Mouse (Mus musculus) CH12.LX (cell line): ENCODE measurements around the gene Phb. TPM values are rescaled to one million over a fixed set of nuclear protein-coding genes. Genes with fewer than 3 reads are reported as not detected.

Experiments used
- DNase-seq: peaks from one replicate; pipeline ENCODE4 v3.0.0-alpha.2; 2013; ENCODE audit errors: extremely low read depth
- H3K27ac ChIP-seq: 2 replicates; pipeline ENCODE4 v1.5.1; 2012; ENCODE audit warnings: low read depth, mild to moderate bottlenecking, control low read depth, moderate library complexity; ENCODE audit not compliant: insufficient read depth
- H3K27me3 ChIP-seq: replicated peaks from 2 replicates; pipeline ENCODE3; 2012; ENCODE audit warnings: inconsistent platforms
- H3K36me3 ChIP-seq, 2 experiments: replicated peaks in 1 of 2; 2 replicates each; pipeline versions ENCODE3 to v1.6.1; 2012; ENCODE audit warnings: inconsistent platforms in 1 of 2, low read length in 1 of 2, mild to moderate bottlenecking in 1 of 2, mixed read lengths in 1 of 2, moderate library complexity in 1 of 2; ENCODE audit not compliant: control insufficient read depth in 1 of 2, insufficient read depth in 1 of 2
- H3K4me1 ChIP-seq, 2 experiments: 2 replicates each; pipeline ENCODE4 v1.6.1; 2012; ENCODE audit warnings: inconsistent platforms in 1 of 2, moderate library complexity in 1 of 2; ENCODE audit not compliant: insufficient read depth in 2 of 2, control insufficient read depth in 1 of 2
- H3K4me2 ChIP-seq: 2 replicates; pipeline ENCODE4 v1.6.1; 2012; ENCODE audit warnings: low read depth, mild to moderate bottlenecking, control low read depth; ENCODE audit not compliant: poor library complexity, insufficient read depth, severe bottlenecking
- H3K4me3 ChIP-seq, 3 experiments: fragments of 150-350 bp in 1 of 3; sonication (generic) in 1 of 3; replicated peaks in 1 of 3; 2 replicates each; pipeline versions ENCODE3 to v1.5.1; 2011 to 2012; ENCODE audit warnings: low read depth in 2 of 3, low read length in 2 of 3, mild to moderate bottlenecking in 2 of 3, moderate library complexity in 2 of 3, control low read depth in 1 of 3, improper control_type of control experiment in 1 of 3, inconsistent platforms in 1 of 3, mixed read lengths in 1 of 3; ENCODE audit not compliant: poor library complexity in 1 of 3
- H3K79me2 ChIP-seq: replicated peaks from 2 replicates; pipeline ENCODE4 v1.6.1; 2012; ENCODE audit warnings: mild to moderate bottlenecking, moderate library complexity; ENCODE audit not compliant: control insufficient read depth, poor library complexity, insufficient read depth, severe bottlenecking; ENCODE audit errors: extremely low read depth
- H3K9ac ChIP-seq: 2 replicates; pipeline ENCODE4 v1.6.1; 2012; ENCODE audit warnings: low read depth, mild to moderate bottlenecking, control low read depth, moderate library complexity; ENCODE audit not compliant: insufficient read depth
- H3K9me3 ChIP-seq: replicated peaks from 2 replicates; pipeline ENCODE3; 2012; ENCODE audit warnings: low read length, inconsistent platforms, mixed read lengths
- BHLHE40 ChIP-seq: IDR thresholded peaks from 2 replicates; pipeline ENCODE4 v1.6.1; 2011; ENCODE audit warnings: mild to moderate bottlenecking, low read depth, low read length, improper control_type of control experiment
- CHD2 ChIP-seq: IDR thresholded peaks from 2 replicates; pipeline ENCODE4 v1.6.1; 2011; ENCODE audit warnings: low read length, improper control_type of control experiment
- CTCF ChIP-seq, 2 experiments: IDR thresholded peaks in 1 of 2; conservative IDR thresholded peaks in 1 of 2; 2 replicates each; pipeline ENCODE4 v1.5.1; 2011 to 2012; ENCODE audit warnings: low read depth in 2 of 2, low read length in 2 of 2, improper control_type of control experiment in 1 of 2, inconsistent platforms in 1 of 2, mild to moderate bottlenecking in 1 of 2, moderate library complexity in 1 of 2
- E2F4 ChIP-seq: IDR thresholded peaks from 2 replicates; pipeline ENCODE4 v1.6.1; 2011; ENCODE audit warnings: low read depth, low read length, improper control_type of control experiment; ENCODE audit not compliant: insufficient replicate concordance
- ELF1 ChIP-seq: IDR thresholded peaks from 2 replicates; pipeline ENCODE4 v1.6.1; 2014; ENCODE audit warnings: low read depth, mild to moderate bottlenecking, inconsistent platforms, low read length, improper control_type of control experiment
- ETS1 ChIP-seq: conservative IDR thresholded peaks from 2 replicates; pipeline ENCODE4 v1.6.1; 2012; ENCODE audit warnings: low read depth, mild to moderate bottlenecking, inconsistent platforms, low read length, improper control_type of control experiment, moderate library complexity
- HCFC1 ChIP-seq: IDR thresholded peaks from 2 replicates; pipeline ENCODE4 v1.6.1; 2012; ENCODE audit warnings: low read depth, mild to moderate bottlenecking, inconsistent platforms, low read length, improper control_type of control experiment
- IRF4 ChIP-seq: IDR thresholded peaks from 2 replicates; pipeline ENCODE4 v1.6.1; 2014; ENCODE audit warnings: low read depth, mild to moderate bottlenecking, inconsistent platforms, low read length, improper control_type of control experiment
- JUN ChIP-seq: IDR thresholded peaks from 2 replicates; pipeline ENCODE4 v1.6.1; 2011; ENCODE audit warnings: low read depth, mild to moderate bottlenecking, low read length, improper control_type of control experiment, moderate library complexity; ENCODE audit not compliant: insufficient read depth
- JUND ChIP-seq: conservative IDR thresholded peaks from 2 replicates; pipeline ENCODE4 v1.6.1; 2011; ENCODE audit warnings: low read depth, low read length, improper control_type of control experiment
- KAT2A ChIP-seq: IDR thresholded peaks from 2 replicates; pipeline ENCODE4 v1.6.1; 2012; ENCODE audit warnings: low read length, improper control_type of control experiment, inconsistent platforms; ENCODE audit not compliant: insufficient replicate concordance
- MAX ChIP-seq: IDR thresholded peaks from 2 replicates; pipeline ENCODE4 v1.6.1; 2011; ENCODE audit warnings: low read length, improper control_type of control experiment
- PAX5 ChIP-seq: IDR thresholded peaks from 2 replicates; pipeline ENCODE4 v1.6.1; 2012; ENCODE audit warnings: low read length, inconsistent platforms, mixed read lengths
- SIN3A ChIP-seq: IDR thresholded peaks from 2 replicates; pipeline ENCODE4 v1.6.1; 2012; ENCODE audit warnings: low read length, improper control_type of control experiment, inconsistent platforms
- SMC3 ChIP-seq: IDR thresholded peaks from 2 replicates; pipeline ENCODE4 v1.6.1; 2011; ENCODE audit warnings: low read depth, low read length, improper control_type of control experiment
- TCF12 ChIP-seq: IDR thresholded peaks from 2 replicates; pipeline ENCODE4 v1.6.1; 2014; ENCODE audit warnings: low read depth, mild to moderate bottlenecking, inconsistent platforms, low read length, improper control_type of control experiment
- UBTF ChIP-seq: IDR thresholded peaks from 2 replicates; pipeline ENCODE4 v1.6.1; 2012; ENCODE audit warnings: low read depth, mild to moderate bottlenecking, inconsistent platforms, low read length, improper control_type of control experiment, moderate library complexity
- USF1 ChIP-seq: IDR thresholded peaks from 2 replicates; pipeline ENCODE4 v1.6.1; 2014; ENCODE audit warnings: low read depth, mild to moderate bottlenecking, inconsistent platforms, low read length, improper control_type of control experiment
- USF2 ChIP-seq: conservative IDR thresholded peaks from 2 replicates; pipeline ENCODE4 v1.6.1; 2011; ENCODE audit warnings: low read depth, low read length, improper control_type of control experiment
- ZKSCAN1 ChIP-seq: IDR thresholded peaks from 2 replicates; pipeline ENCODE4 v1.6.1; 2012; ENCODE audit warnings: low read depth, inconsistent platforms, low read length, improper control_type of control experiment, borderline replicate concordance
- ZNF384 ChIP-seq: IDR thresholded peaks from 2 replicates; pipeline ENCODE4 v1.6.1; 2012; ENCODE audit warnings: low read depth, low read length, improper control_type of control experiment, inconsistent platforms
- dilution Hi-C: fragments of 300-500 bp; cut with MboI; formaldehyde crosslinking; loops from 2 replicates; pipeline ENCODE4 v1.14.3; 2020; ENCODE audit warnings: low sequenced_read_pairs; ENCODE audit not compliant: extremely low pct_unique_long_range_greater_than_20kb, extremely low pct_ligation_motif_present
- in situ Hi-C: fragments of 300-500 bp; cut with MboI; formaldehyde crosslinking; loops from 3 replicates; pipeline ENCODE4 v1.14.3; 2019; ENCODE audit warnings: low sequenced_read_pairs, low pct_ligation_motif_present, low pct_unique_long_range_greater_than_20kb, mixed read lengths
- polyA plus RNA-seq: library from polyadenylated mRNA; unstranded; fragments of >175 nt; gene quantifications from 2 replicates; pipeline ENCODE4 v1.2.1, GENCODE M21; 2012; ENCODE audit warnings: low read depth; ENCODE audit not compliant: insufficient read length
- total RNA-seq, 2 experiments: library from RNA; depleted of rRNA; stranded (reverse); fragments of 300-350 nt in 1 of 2; fragments of >200 nt in 1 of 2; gene quantifications; 2 replicates each; pipeline ENCODE4 v1.2.3; 2012 to 2014

Gene Phb
- total and polyA plus RNA-seq, 3 experiments: 405 to 699 (median 512) TPM

DNA sequence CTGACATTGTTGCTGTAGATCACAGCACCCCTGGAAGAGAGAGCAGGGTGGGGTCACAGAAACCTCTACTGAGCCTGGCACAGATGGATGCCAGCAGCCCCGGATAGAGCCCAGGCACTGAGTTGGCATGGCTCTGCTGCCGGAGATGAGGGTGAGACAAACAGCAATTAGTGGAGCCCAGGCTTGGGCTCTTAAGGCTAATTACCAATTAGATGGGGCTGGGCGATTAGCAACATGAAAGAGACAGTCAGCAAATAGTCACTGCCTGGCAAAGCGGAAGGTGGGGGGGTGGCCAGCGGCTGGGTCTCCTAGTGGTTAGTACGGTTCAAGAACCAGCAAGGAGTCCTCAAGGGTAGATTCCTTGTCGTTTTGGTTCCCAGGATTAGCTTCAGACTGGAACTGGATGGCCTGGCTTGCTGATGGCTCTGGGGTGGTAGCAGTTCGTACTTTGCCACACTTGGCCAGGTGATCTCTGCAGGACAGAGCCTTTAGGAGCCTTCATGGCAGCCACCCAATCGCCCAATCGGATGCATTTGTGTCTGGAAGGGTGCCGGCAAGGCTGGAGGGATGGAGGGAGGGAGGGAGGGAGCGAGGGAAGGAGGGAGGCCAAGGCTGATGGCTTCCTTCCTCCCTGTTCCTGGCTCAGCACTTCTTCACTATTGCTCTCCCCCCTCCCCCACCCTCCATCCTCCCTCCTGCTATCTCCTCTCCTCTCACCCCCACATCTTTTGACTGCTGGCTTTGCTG, 24.1 kb upstream of the Phb start:
- Histone ChIP-seq H3K79me2 (no peaks in the 10 kb centered on the region), H3K9ac (no peak overlapping the region), H3K27ac (no peak overlapping the region), H3K36me3 (no peaks in the 10 kb centered on the region), H3K27me3 (peaks cover 97% of the 10 kb centered on the region), H3K4me1 (peaks cover 5 to 11% of the 10 kb centered on the region in 2 experiments), H3K9me3 (peaks cover 12% of the 10 kb centered on the region), H3K4me2 (no peak overlapping the region), H3K4me3 (no peak overlapping the region)
- TF ChIP-seq USF2: no peak
- no peak for TF ChIP-seq CTCF (conservative IDR thresholded peaks at IDR 0.05 in 1 of 2, IDR thresholded peaks at IDR 0.05 in 1 of 2; ENCODE audit: low read depth in 2 of 2, low read length in 2 of 2)
- TF ChIP-seq PAX5: no peak
- no peak for TF ChIP-seq CHD2
- no peak for TF ChIP-seq JUN
- TF ChIP-seq HCFC1: no peak
- no peak for TF ChIP-seq USF1
- TF ChIP-seq MAX: no peak
- no peak for TF ChIP-seq ZKSCAN1
- DNase-seq: no peak
- in situ Hi-C loops (no loop called here), dilution Hi-C loops (no loop called here)

DNA sequence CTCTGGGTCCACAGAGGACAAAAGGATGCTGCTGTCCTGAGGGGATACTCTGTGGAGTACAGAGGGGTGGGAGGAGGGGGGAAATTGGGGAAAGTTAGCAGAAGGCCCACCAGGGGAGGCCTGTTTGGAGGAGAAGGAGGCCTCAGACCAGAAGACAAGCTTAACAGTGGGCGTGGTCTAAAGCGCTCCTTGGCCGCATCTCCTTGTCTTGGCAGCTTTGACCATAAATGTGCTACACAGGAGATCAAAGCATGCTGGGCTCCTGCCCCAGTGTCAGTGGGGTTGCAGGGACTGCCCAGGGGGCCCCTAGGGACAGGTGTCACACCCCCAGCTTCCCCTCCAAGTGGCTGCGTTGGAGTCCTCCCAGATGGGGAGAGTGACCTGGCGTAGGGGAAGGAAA, 22.9 kb upstream of the Phb start:
- no peak for TF ChIP-seq IRF4
- TF ChIP-seq BHLHE40: 0 out of 2 replicates have a peak, but pooled peaks have one; percentile 20
- no peak overlapping the region for H3K4me3 ChIP-seq
- H3K27me3 ChIP-seq: peaks cover 95% of the 10 kb centered on the region
- H3K9ac ChIP-seq: no peak overlapping the region
- no peaks in the 10 kb centered on the region for H3K36me3 ChIP-seq
- H3K9me3 ChIP-seq: peaks cover 2% of the 10 kb centered on the region
- DNase-seq: no peak
- peak overlapping the region; percentile 5; the same call in 1 of the 2 replicates for H3K4me2 ChIP-seq
- peaks cover 5 to 11% of the 10 kb centered on the region in 2 experiments for H3K4me1 ChIP-seq
- in situ Hi-C loops (no loop called here), dilution Hi-C loops (no loop called here)
- no peak overlapping the region for H3K27ac ChIP-seq
- H3K79me2 ChIP-seq: no peaks in the 10 kb centered on the region

DNA sequence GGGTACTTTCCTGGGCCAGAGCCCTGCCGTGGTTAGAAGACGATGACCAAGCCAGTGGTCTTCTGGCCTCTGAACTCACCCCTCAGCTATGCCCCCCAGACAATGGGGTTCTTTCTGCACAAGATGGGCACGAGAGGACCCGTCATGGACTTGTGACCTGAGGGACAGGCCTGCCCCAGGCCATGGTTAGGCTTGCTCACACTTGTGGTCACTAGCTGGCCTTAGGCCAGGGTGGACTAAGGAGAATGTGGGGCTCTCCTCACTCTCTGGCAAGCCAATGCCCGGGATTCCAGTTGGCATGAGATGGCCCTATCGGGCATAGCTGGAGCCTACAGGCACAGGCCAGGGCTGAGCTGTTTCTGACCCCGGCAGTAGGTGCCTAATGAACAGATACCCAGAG, 22.4 kb upstream of the Phb start:
- in situ Hi-C loops: no loop called here

More for the DNA sequence above, 22.4 kb upstream of the Phb start:
- Histone ChIP-seq H3K9me3 (no peaks in the 10 kb centered on the region), H3K27ac (no peak overlapping the region), H3K4me1 (peaks cover 5 to 11% of the 10 kb centered on the region in 2 experiments), H3K27me3 (peaks cover 95% of the 10 kb centered on the region), H3K4me3 (no peak overlapping the region), H3K36me3 (no peaks in the 10 kb centered on the region), H3K79me2 (no peaks in the 10 kb centered on the region), H3K9ac (no peak overlapping the region), H3K4me2 (peak overlapping the region; percentile 5; the same call in 1 of the 2 replicates)
- dilution Hi-C loops: no loop called here
- DNase-seq: no peak
- TF ChIP-seq IRF4: no peak
- TF ChIP-seq ELF1: no peak
- no peak for TF ChIP-seq JUND
- TF ChIP-seq UBTF: no peak
- TF ChIP-seq ZNF384: no peak
- no peak for TF ChIP-seq ETS1
- no peak for TF ChIP-seq KAT2A
- TF ChIP-seq SMC3: no peak
- no peak for TF ChIP-seq E2F4
- no peak for TF ChIP-seq BHLHE40
- TF ChIP-seq SIN3A: no peak
- TF ChIP-seq TCF12: no peak
